Mouse (Mus musculus) kidney, adult 2 months (tissue): Measurements from ENCODE around the gene Grk3.

Source experiments
- CTCF ChIP-seq: fragments of 200-500 bp; conservative IDR thresholded peaks from 2 replicates; pipeline ENCODE4 v1.5.1; 2011; ENCODE audit warnings: low read depth, mild to moderate bottlenecking, control low read depth, low read length, moderate library complexity, mixed read lengths; ENCODE audit not compliant: insufficient read depth, insufficient read length
- POLR2A ChIP-seq: fragments of 200-500 bp; IDR thresholded peaks from one replicate; pipeline ENCODE4 v1.6.1; 2011; ENCODE audit warnings: low read depth, low read length, control low read depth

- TF ChIP-seq CTCF, result no peak
- TF ChIP-seq POLR2A, result no peak
Measured at GRCm38 (mm10) chr5:113030082-113030481, 14.5 kb upstream of the Grk3 start.
